ENCODE assay signal across 11 mouse cellular contexts in the genomic region with DNA sequence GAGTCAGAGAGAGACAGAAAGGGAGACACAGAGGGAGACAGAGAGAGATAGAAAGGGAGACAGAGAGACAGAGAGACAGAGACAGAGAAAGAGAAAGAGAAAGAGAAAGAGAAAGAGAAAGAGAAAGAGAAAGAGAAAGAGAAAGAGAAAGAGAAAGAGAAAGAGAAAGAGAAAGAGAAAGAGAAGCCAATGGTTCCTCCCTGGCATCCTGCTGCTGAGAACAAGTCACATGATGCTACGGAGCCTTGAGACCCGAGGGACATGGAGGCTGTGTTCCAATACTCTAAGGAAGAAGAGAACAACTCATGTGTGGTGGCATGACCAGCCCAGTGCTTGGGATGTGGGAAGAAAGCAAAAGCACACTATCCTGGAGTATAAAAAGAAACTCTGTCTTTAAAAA.
"Had no signal": no experiment of that assay in that cellular context is flagged by ENCODE, and none has a peak within 500 bp of the region (broad histone marks: within the 10 kb centered on the region; RNA-seq: fewer than 3 reads in every experiment).

No protein-coding gene starts in this region.

- DNase-seq: lung, adult 18-20 months; lung, embryonic 14.5 days; lung, postnatal 10 days; right cerebral cortex, postnatal 14 days; spleen, adult 18-20 months; thymus, adult 18-20 months; thymus, postnatal 14 days; thymus, postnatal 36 days had no signal

- H3K27me3 ChIP-seq: midbrain, embryonic 13.5 days; midbrain, embryonic 15.5 days; neural tube, embryonic 12.5 days had no signal

- H3K4me3 ChIP-seq: midbrain, embryonic 13.5 days; midbrain, embryonic 15.5 days; neural tube, embryonic 12.5 days had no signal

- H3K4me1 ChIP-seq: midbrain, embryonic 13.5 days; midbrain, embryonic 15.5 days; neural tube, embryonic 12.5 days had no signal

- H3K9me3 ChIP-seq: midbrain, embryonic 13.5 days; midbrain, embryonic 15.5 days; neural tube, embryonic 12.5 days had no signal

- H3K36me3 ChIP-seq: midbrain, embryonic 13.5 days; midbrain, embryonic 15.5 days; neural tube, embryonic 12.5 days had no signal

- ATAC-seq: midbrain, embryonic 13.5 days; midbrain, embryonic 15.5 days had no signal
